Mouse (Mus musculus): ENCODE results near the gene Slc35f4. TPM values are rescaled to one million over a fixed set of nuclear protein-coding genes. Genes with fewer than 3 reads are reported as not detected.
"Not testable (repeated sequence)": the region's sequence is repeated elsewhere in the genome, so short reads cannot be mapped to it uniquely, and the experiment has no call there.

Gene Slc35f4
- polyA plus RNA-seq, 2 experiments from 2014 or later, result not detected

- ATAC-seq, result no peak
These were observed 177.5 kb downstream of the Slc35f4 start for GRCm38 (mm10) chr14:49348164-49348896.

- ATAC-seq, result no peak
These were observed 180.0 kb downstream of the Slc35f4 start for GRCm38 (mm10) chr14:49345835-49346234.

- no peak for ATAC-seq
These were observed 188.8 kb downstream of the Slc35f4 start for GRCm38 (mm10) chr14:49337011-49337410.

- no peak for ATAC-seq
These were observed 192.0 kb downstream of the Slc35f4 start for GRCm38 (mm10) chr14:49333841-49334240.

- no peak for ATAC-seq
These were observed 209.4 kb downstream of the Slc35f4 start for GRCm38 (mm10) chr14:49316493-49316894.

GRCm38 (mm10) chr14:49313981-49314380, 211.9 kb downstream of the Slc35f4 start:
- ATAC-seq, result no peak

GRCm38 (mm10) chr14:49313376-49313775, 212.5 kb downstream of the Slc35f4 start:
- no peak for ATAC-seq

GRCm38 (mm10) chr14:49311548-49311947, 214.3 kb downstream of the Slc35f4 start:
- ATAC-seq, result no peak

- no peak for ATAC-seq
These were observed 214.8 kb downstream of the Slc35f4 start for GRCm38 (mm10) chr14:49311091-49311492.

- no peak for ATAC-seq
These were observed 216.2 kb downstream of the Slc35f4 start for GRCm38 (mm10) chr14:49309670-49310069.

- no peak for ATAC-seq
These were observed 217.3 kb downstream of the Slc35f4 start for GRCm38 (mm10) chr14:49308591-49308990.

- ATAC-seq, result no peak
These were observed 218.0 kb downstream of the Slc35f4 start for GRCm38 (mm10) chr14:49307842-49308241.

GRCm38 (mm10) chr14:49305534-49306409, 220.1 kb downstream of the Slc35f4 start:
- no peak for ATAC-seq

GRCm38 (mm10) chr14:49302271-49302857, 223.5 kb downstream of the Slc35f4 start:
- ATAC-seq, result no peak

GRCm38 (mm10) chr14:49300981-49301619, 224.7 kb downstream of the Slc35f4 start:
- no peak for ATAC-seq

- ATAC-seq, result no peak
These were observed 225.5 kb downstream of the Slc35f4 start for GRCm38 (mm10) chr14:49300326-49300725.

- ATAC-seq, result no peak
These were observed 231.9 kb downstream of the Slc35f4 start for GRCm38 (mm10) chr14:49293802-49294449.

- ATAC-seq, result no peak
These were observed 235.7 kb downstream of the Slc35f4 start for GRCm38 (mm10) chr14:49290029-49290745.

GRCm38 (mm10) chr14:49283784-49284655, 241.8 kb downstream of the Slc35f4 start:
- no peak for ATAC-seq

- ATAC-seq, result no peak
These were observed 247.0 kb downstream of the Slc35f4 start for GRCm38 (mm10) chr14:49278880-49279279.

GRCm38 (mm10) chr14:49278479-49278878, 247.4 kb downstream of the Slc35f4 start:
- not testable (repeated sequence) for ATAC-seq

All from CD4-positive, CD25-positive, alpha-beta regulatory T cell, adult 4 months (primary cell).